Mouse (Mus musculus) limb, embryonic 11.5 days (tissue): Measurements from ENCODE around the gene Klhl26. TPM values are rescaled to one million over a fixed set of nuclear protein-coding genes. Genes with fewer than 3 reads are reported as not detected.

Experiments used
- ATAC-seq: fragments of 200-750 bp; cut with Nextera tagmentation; 2 replicates; pipeline ENCODE4 v1.8.0; 2017; ENCODE audit warnings: low read depth; ENCODE audit not compliant: insufficient number of reproducible peaks, low FRiP score, low TSS enrichment
- DNase-seq: peaks from one replicate; pipeline ENCODE4 v3.0.0-alpha.2; 2015; ENCODE audit warnings: low spot score
- H3K27ac ChIP-seq: fragments of 300-500 bp; sonication (generic); replicated peaks from 2 replicates; pipeline ENCODE4 v1.5.1; 2014; ENCODE audit warnings: low read depth, mild to moderate bottlenecking, low read length
- H3K27me3 ChIP-seq: fragments of 300-500 bp; sonication (generic); 2 replicates; pipeline ENCODE4 v1.6.1; 2014; ENCODE audit warnings: mild to moderate bottlenecking, low read length, mixed read lengths; ENCODE audit not compliant: control insufficient read depth, insufficient read depth
- H3K36me3 ChIP-seq: fragments of 300-500 bp; sonication (generic); 2 replicates; pipeline ENCODE4 v1.6.1; 2014; ENCODE audit warnings: mild to moderate bottlenecking, low read length, moderate library complexity, mixed read lengths; ENCODE audit not compliant: control insufficient read depth, insufficient read depth
- H3K4me1 ChIP-seq: fragments of 300-500 bp; sonication (generic); 2 replicates; pipeline ENCODE4 v1.6.1; 2014; ENCODE audit warnings: low read length, mixed read lengths; ENCODE audit not compliant: control insufficient read depth, insufficient read depth
- H3K4me2 ChIP-seq: fragments of 300-500 bp; sonication (generic); 2 replicates; pipeline ENCODE4 v1.6.1; 2014; ENCODE audit warnings: low read depth, mild to moderate bottlenecking, moderate library complexity; ENCODE audit not compliant: severe bottlenecking
- H3K4me3 ChIP-seq: fragments of 300-500 bp; sonication (generic); 2 replicates; pipeline ENCODE4 v1.5.1; 2014; ENCODE audit warnings: low read depth, low read length
- H3K9ac ChIP-seq: fragments of 300-500 bp; sonication (generic); 2 replicates; pipeline ENCODE4 v1.6.1; 2014; ENCODE audit warnings: mild to moderate bottlenecking, low read length
- H3K9me3 ChIP-seq: fragments of 300-500 bp; sonication (generic); 2 replicates; pipeline ENCODE4 v1.6.1; 2016; ENCODE audit warnings: low read length; ENCODE audit not compliant: control insufficient read depth
- WGBS: fragments of 180-500 bp; shearing (Covaris S2); extraction: QIAGEN DNeasy Blood & Tissue Kit; methylation state at CpG from one replicate; pipeline ENCODE4 v1.1.7; 2014; 5-methylcytosine and 5-hydroxymethylcytosine counted together
- polyA plus RNA-seq: library from polyadenylated mRNA; unstranded; fragments of >200 nt; fragmentation: Nextera tagmentation; extraction: Ambion mirVana; gene quantifications from 2 replicates; pipeline ENCODE4 v1.2.1, GENCODE M21; 2014

Gene Klhl26
- polyA plus RNA-seq, 1 experiment from 2014 or later = 18.9 TPM

- Histone ChIP-seq H3K9me3 (no peaks in the 10 kb centered on the region), H3K4me3 (peak overlapping the region; percentile 3), H3K36me3 (no peaks in the 10 kb centered on the region), H3K27ac (peak overlapping the region; percentile 68), H3K4me2 (peak overlapping the region; percentile 57), H3K27me3 (peaks cover 29% of the 10 kb centered on the region), H3K4me1 (peaks cover 79% of the 10 kb centered on the region), H3K9ac (no peak overlapping the region)
- peak; percentile 54 for DNase-seq
- ATAC-seq = no peak
- WGBS = under 1% methylated on average over 14 of the region's 14 CpGs
Measured at GRCm38 (mm10) chr8:70488931-70489470, 12.2 kb upstream of the Klhl26 start.

- Histone ChIP-seq H3K4me3 (peak overlapping the region; percentile 16; the same call in 1 of the 2 replicates), H3K4me1 (peaks cover 71% of the 10 kb centered on the region), H3K27me3 (peaks cover 21% of the 10 kb centered on the region), H3K4me2 (peak overlapping the region; percentile 57), H3K27ac (peak overlapping the region; percentile 48), H3K9ac (peak overlapping the region; percentile 27; the same call in 1 of the 2 replicates), H3K36me3 (no peaks in the 10 kb centered on the region), H3K9me3 (no peaks in the 10 kb centered on the region)
- DNase-seq (peak; percentile 89), ATAC-seq (peak; percentile 15; the same call in 1 of the 2 replicates)
- 2% methylated on average over 55 of the region's 55 CpGs for WGBS
Measured at GRCm38 (mm10) chr8:70487993-70488796, 11.4 kb upstream of the Klhl26 start.

- peaks cover 64% of the 10 kb centered on the region for H3K4me1 ChIP-seq
- H3K36me3 ChIP-seq = no peaks in the 10 kb centered on the region
- ATAC-seq = no peak
- peaks cover 12% of the 10 kb centered on the region for H3K27me3 ChIP-seq
- H3K9me3 ChIP-seq = no peaks in the 10 kb centered on the region
- 4% methylated on average over 33 of the region's 33 CpGs for WGBS
- H3K9ac ChIP-seq = peak within 1 kb of the TSS; percentile 52
- peak; percentile 39 for DNase-seq
- H3K4me3 ChIP-seq = peak within 1 kb of the TSS; percentile 24
- H3K4me2 ChIP-seq = peak within 1 kb of the TSS; percentile 76
- H3K27ac ChIP-seq = peak within 1 kb of the TSS; percentile 48
Measured at GRCm38 (mm10) chr8:70486941-70487520, 10.3 kb upstream of the Klhl26 start, which contains the start of gene Tmem59l. TSS of gene Tmem59l (minus strand) at chr8:70487358.

GRCm38 (mm10) chr8:70486191-70486681, 9.5 kb upstream of the Klhl26 start:
- no peaks in the 10 kb centered on the region for H3K36me3 ChIP-seq
- H3K27ac ChIP-seq = no peak overlapping the region
- DNase-seq (no peak), ATAC-seq (no peak)
- H3K4me1 ChIP-seq = peaks cover 56% of the 10 kb centered on the region
- peak overlapping the region; percentile 76; the same call in 1 of the 2 replicates for H3K4me2 ChIP-seq
- peaks cover 7% of the 10 kb centered on the region; the same call in 1 of the 2 replicates for H3K27me3 ChIP-seq
- no peaks in the 10 kb centered on the region for H3K9me3 ChIP-seq
- H3K4me3 ChIP-seq = no peak overlapping the region
- 46% methylated on average over 7 of the region's 7 CpGs for WGBS
- H3K9ac ChIP-seq = no peak overlapping the region

GRCm38 (mm10) chr8:70482943-70483342, 6.2 kb upstream of the Klhl26 start:
- ATAC-seq (no peak), DNase-seq (no peak)
- Histone ChIP-seq H3K4me2 (no peak overlapping the region), H3K9me3 (no peaks in the 10 kb centered on the region), H3K27me3 (peaks cover 4% of the 10 kb centered on the region; the same call in 1 of the 2 replicates), H3K4me1 (peaks cover 23% of the 10 kb centered on the region), H3K27ac (no peak overlapping the region), H3K9ac (no peak overlapping the region), H3K36me3 (no peaks in the 10 kb centered on the region), H3K4me3 (no peak overlapping the region)
- WGBS = 71% methylated on average over 2 of the region's 2 CpGs

- Histone ChIP-seq H3K9ac (no peak overlapping the region), H3K4me3 (no peak overlapping the region), H3K4me1 (peaks cover 21% of the 10 kb centered on the region), H3K36me3 (no peaks in the 10 kb centered on the region), H3K27ac (no peak overlapping the region), H3K4me2 (no peak overlapping the region), H3K27me3 (0 out of 2 replicates have a peak, but pooled peaks cover under 1% of the 10 kb centered on the region), H3K9me3 (no peaks in the 10 kb centered on the region)
- DNase-seq = no peak
- ATAC-seq = no peak
- 84% methylated on average over 3 of the region's 3 CpGs for WGBS
Measured at GRCm38 (mm10) chr8:70481908-70482307, 5.1 kb upstream of the Klhl26 start.

GRCm38 (mm10) chr8:70477269-70477982, 658 bp upstream of the Klhl26 start:
- ATAC-seq = peak; percentile 27
- peaks cover 10% of the 10 kb centered on the region; the same call in 1 of the 2 replicates for H3K4me1 ChIP-seq
- DNase-seq = peak; percentile 71
- peak overlapping the region; percentile 30; the same call in 1 of the 2 replicates for H3K27ac ChIP-seq
- no peaks in the 10 kb centered on the region for H3K27me3 ChIP-seq
- H3K4me3 ChIP-seq = peak overlapping the region; percentile 79
- H3K9ac ChIP-seq = no peak overlapping the region
- peak overlapping the region; percentile 87 for H3K4me2 ChIP-seq
- 1% methylated on average over 21 of the region's 21 CpGs for WGBS
- H3K9me3 ChIP-seq = no peaks in the 10 kb centered on the region
- no peaks in the 10 kb centered on the region for H3K36me3 ChIP-seq

- H3K27ac ChIP-seq = no peak overlapping the region
- no peak overlapping the region for H3K4me3 ChIP-seq
- peaks cover 8% of the 10 kb centered on the region for H3K4me1 ChIP-seq
- no peaks in the 10 kb centered on the region for H3K36me3 ChIP-seq
- H3K9me3 ChIP-seq = no peaks in the 10 kb centered on the region
- no peaks in the 10 kb centered on the region for H3K27me3 ChIP-seq
- ATAC-seq (no peak), DNase-seq (no peak)
- H3K4me2 ChIP-seq = no peak overlapping the region
- 96% methylated on average over 7 of the region's 7 CpGs for WGBS
- no peak overlapping the region for H3K9ac ChIP-seq
Measured at GRCm38 (mm10) chr8:70471856-70472255, 4.9 kb downstream of the Klhl26 start.
